15 mouse cellular contexts compared by ENCODE assay signal in genomic region chr17:33439922-33440321, GRCm38 (mm10). TPM values are rescaled to one million over a fixed set of nuclear protein-coding genes. Genes with fewer than 3 reads are reported as not detected.
A peak's percentile ranks its signal among the peaks of the same experiment; 100 is the strongest.
DNase-seq lines count a peak whose midpoint lies in the region; ATAC-seq and TF ChIP-seq lines count a peak whose summit lies in the region.
"Had no signal": no experiment of that assay in that cellular context is flagged by ENCODE, and none has a peak within 500 bp of the region (broad histone marks: within the 10 kb centered on the region; RNA-seq: fewer than 3 reads in every experiment).

No protein-coding gene starts in this region.

- peak; percentile 13 for DNase-seq in adrenal gland, postnatal 10 days
- DNase-seq in adrenal gland, postnatal 14 days = no peak
- DNase-seq in lung, adult 18-20 months = peak; percentile 44 to 48
- DNase-seq in lung, adult 2 months = no peak
- no peak for DNase-seq in yolk sac, embryonic 10.5 days (ENCODE audit: low spot score)
- DNase-seq in hindbrain, postnatal 0 days (ENCODE audit: low spot score) = no peak

- 24% methylated on average over 5 of the region's 5 CpGs for WGBS in lung, adult 2 months
- WGBS in heart, embryonic 15.5 days = 32% methylated on average over 5 of the region's 5 CpGs
- 77% methylated on average over 5 of the region's 5 CpGs for WGBS in hindbrain, postnatal 0 days

- no peak for TF ChIP-seq POLR2A in lung, adult 2 months (IDR thresholded peaks at IDR 0.05; ENCODE audit: borderline replicate concordance, extremely low read depth, low read depth, low read length)

- H3K4me3 ChIP-seq in lung, adult 2 months (replicated peaks; ENCODE audit: extremely low read depth, low read depth, low read length) = no peak overlapping the region
- no peak overlapping the region for H3K4me3 ChIP-seq in heart, embryonic 15.5 days
- H3K4me3 ChIP-seq in hindbrain, postnatal 0 days (ENCODE audit: low read length) = no peak overlapping the region
- H3K4me3 ChIP-seq: forebrain, embryonic 15.5 days; left cerebral cortex, adult 2 months; liver, embryonic 12.5 days; midbrain, embryonic 13.5 days; neural tube, embryonic 15.5 days had no signal

- no peaks in the 10 kb centered on the region for H3K9me3 ChIP-seq in heart, embryonic 15.5 days (replicated peaks)
- no peaks in the 10 kb centered on the region for H3K9me3 ChIP-seq in hindbrain, postnatal 0 days (ENCODE audit: low read length)
- H3K9me3 ChIP-seq: forebrain, embryonic 15.5 days; liver, embryonic 12.5 days; midbrain, embryonic 13.5 days; neural tube, embryonic 15.5 days had no signal

- H3K9ac ChIP-seq in heart, embryonic 15.5 days = no peak overlapping the region
- H3K9ac ChIP-seq in hindbrain, postnatal 0 days (replicated peaks; ENCODE audit: low read length) = no peak overlapping the region
- H3K9ac ChIP-seq: forebrain, embryonic 15.5 days; midbrain, embryonic 13.5 days; neural tube, embryonic 15.5 days had no signal

- H3K4me1 ChIP-seq in lung, adult 2 months (ENCODE audit: control insufficient read depth, insufficient read depth, low read length) = peaks cover 14% of the 10 kb centered on the region
- H3K4me1 ChIP-seq in heart, embryonic 15.5 days (replicated peaks) = peaks cover 6% of the 10 kb centered on the region
- H3K4me1 ChIP-seq in hindbrain, postnatal 0 days (ENCODE audit: insufficient read depth, low read length) = no peaks in the 10 kb centered on the region
- H3K4me1 ChIP-seq: forebrain, embryonic 15.5 days; midbrain, embryonic 13.5 days; neural tube, embryonic 15.5 days had no signal

- no peaks in the 10 kb centered on the region for H3K27me3 ChIP-seq in heart, embryonic 15.5 days
- no peaks in the 10 kb centered on the region for H3K27me3 ChIP-seq in hindbrain, postnatal 0 days (ENCODE audit: insufficient read depth, low read length)
- H3K27me3 ChIP-seq: forebrain, embryonic 15.5 days; liver, embryonic 12.5 days; midbrain, embryonic 13.5 days; neural tube, embryonic 15.5 days had no signal

- no peak overlapping the region for H3K27ac ChIP-seq in heart, embryonic 15.5 days
- H3K27ac ChIP-seq in hindbrain, postnatal 0 days = no peak overlapping the region
- H3K27ac ChIP-seq: forebrain, embryonic 15.5 days; left cerebral cortex, adult 2 months; liver, embryonic 12.5 days; midbrain, embryonic 13.5 days; neural tube, embryonic 15.5 days had no signal

- H3K36me3 ChIP-seq in heart, embryonic 15.5 days = no peaks in the 10 kb centered on the region
- H3K36me3 ChIP-seq in hindbrain, postnatal 0 days (ENCODE audit: insufficient read depth, low read length) = no peaks in the 10 kb centered on the region
- H3K36me3 ChIP-seq: forebrain, embryonic 15.5 days; liver, embryonic 12.5 days; midbrain, embryonic 13.5 days; neural tube, embryonic 15.5 days had no signal

- peak; percentile 39; the same call in 1 of the 2 replicates for ATAC-seq in heart, embryonic 15.5 days (replicated peaks; ENCODE audit: insufficient number of reproducible peaks, insufficient read depth, low FRiP score, low read depth)
- peak; percentile 47 for ATAC-seq in megakaryocyte progenitor cell, adult 5-6 weeks (replicated peaks; ENCODE audit: poor library complexity)
- no peak for ATAC-seq in hindbrain, postnatal 0 days
- ATAC-seq: forebrain, embryonic 15.5 days; intestine, postnatal 0 days; liver, embryonic 12.5 days had no signal

- TF ChIP-seq CTCF in lung, adult 2 months (IDR thresholded peaks at IDR 0.05; ENCODE audit: insufficient read depth, low read length) = no peak
- no peak for TF ChIP-seq CTCF in hindbrain, postnatal 0 days (IDR thresholded peaks at IDR 0.05; ENCODE audit: low read depth)

- no peak overlapping the region for H3K4me2 ChIP-seq in heart, embryonic 15.5 days
- H3K4me2 ChIP-seq in hindbrain, postnatal 0 days (ENCODE audit: low read depth, low read length) = no peak overlapping the region
- H3K4me2 ChIP-seq: forebrain, embryonic 15.5 days; liver, embryonic 12.5 days; midbrain, embryonic 13.5 days; neural tube, embryonic 15.5 days had no signal

RNA-seq across cellular contexts. Expression of gene Actl9, which starts 7.2 kb away (rescaled TPM):
- total RNA-seq in adrenal gland, postnatal 10 days (2021) = under 1 TPM in 1 of 2 experiments, not detected in 1; 0.18 TPM
- total RNA-seq in adrenal gland, postnatal 14 days (2021) = 0.26 and 0.38 TPM in 2 replicates
- polyA plus RNA-seq in lung, adult 2 months (2012; rRNA removed) = 0.08 and 0.13 TPM in 2 replicates
- polyA plus RNA-seq in heart, embryonic 15.5 days (2015; fragmentation: Nextera tagmentation; extraction: Ambion mirVana) = not detected in 2 replicates
- not detected in 2 replicates for total RNA-seq in megakaryocyte progenitor cell, adult 5-6 weeks (2015)
- not detected in 2 replicates for total RNA-seq in megakaryocyte progenitor cell, adult 5-6 weeks (2017)
- not detected in 2 replicates for total RNA-seq in hindbrain, postnatal 0 days (2014; rRNA removed)
- not detected in 2 replicates for polyA plus RNA-seq in hindbrain, postnatal 0 days (2015; fragmentation: Nextera tagmentation; extraction: Ambion mirVana)
- total RNA-seq: left cerebral cortex, adult 2 months had no signal
- polyA plus RNA-seq: forebrain, embryonic 15.5 days; heart, embryonic 14.5 days; intestine, postnatal 0 days; liver, embryonic 12.5 days; midbrain, embryonic 13.5 days; neural tube, embryonic 15.5 days had no signal

RNA-seq across cellular contexts. Expression of gene Zfp101, which starts 45.5 kb away (rescaled TPM):
- 10 to 100 TPM in 1 of 2 experiments, 1 to 10 TPM in 1; 9.2 to 10.6 TPM for total RNA-seq in adrenal gland, postnatal 10 days (2021)
- total RNA-seq in adrenal gland, postnatal 14 days (2021) = 7.9 and 8.6 TPM in 2 replicates
- 1.8 and 2.6 TPM in 2 replicates for polyA plus RNA-seq in lung, adult 2 months (2012; rRNA removed)
- 7.5 TPM in 2 replicates for polyA plus RNA-seq in heart, embryonic 15.5 days (2015; fragmentation: Nextera tagmentation; extraction: Ambion mirVana)
- 15.8 and 24.3 TPM in 2 replicates for total RNA-seq in megakaryocyte progenitor cell, adult 5-6 weeks (2015)
- total RNA-seq in megakaryocyte progenitor cell, adult 5-6 weeks (2017) = 17.3 and 54.4 TPM in 2 replicates
- total RNA-seq in hindbrain, postnatal 0 days (2014; rRNA removed) = 4.4 and 5.2 TPM in 2 replicates
- 11.1 and 11.2 TPM in 2 replicates for polyA plus RNA-seq in hindbrain, postnatal 0 days (2015; fragmentation: Nextera tagmentation; extraction: Ambion mirVana)

Comparison
In these comparisons a context has a peak if more than half of its experiments do, and no peak if none do; other contexts are left out.
1. DNase-seq: peak in adrenal gland, postnatal 10 days (single experiment) and lung, adult 18-20 months (2 of 2); none in adrenal gland, postnatal 14 days (single experiment), lung, adult 2 months (single experiment), yolk sac, embryonic 10.5 days (single experiment) and hindbrain, postnatal 0 days (single experiment).